Mouse (Mus musculus) kidney, postnatal 36 days (tissue): ENCODE measurements around the gene Exoc3.
A peak's percentile ranks its signal among the peaks of the same experiment; 100 is the strongest.

Experiments used
- DNase-seq, 2 experiments: peaks; one replicate each; pipeline ENCODE4 v3.0.0; 2021 to 2022; ENCODE audit warnings: mixed read lengths in 2 of 2

Exoc3 gene

GRCm38 (mm10) chr13:74208317-74208985 is at the start of gene Exoc3:
TSS of gene Exoc3 (minus strand) at chr13:74208732.
- peak; percentile 92 to 96 for DNase-seq

- DNase-seq = peak in 1 of 2 experiments; percentile 13
Measured at GRCm38 (mm10) chr13:74246494-74246893, 38.0 kb upstream of the Exoc3 start.

GRCm38 (mm10) chr13:74245899-74246231 is 37.3 kb upstream of the Exoc3 start:
- no peak for DNase-seq

DNA sequence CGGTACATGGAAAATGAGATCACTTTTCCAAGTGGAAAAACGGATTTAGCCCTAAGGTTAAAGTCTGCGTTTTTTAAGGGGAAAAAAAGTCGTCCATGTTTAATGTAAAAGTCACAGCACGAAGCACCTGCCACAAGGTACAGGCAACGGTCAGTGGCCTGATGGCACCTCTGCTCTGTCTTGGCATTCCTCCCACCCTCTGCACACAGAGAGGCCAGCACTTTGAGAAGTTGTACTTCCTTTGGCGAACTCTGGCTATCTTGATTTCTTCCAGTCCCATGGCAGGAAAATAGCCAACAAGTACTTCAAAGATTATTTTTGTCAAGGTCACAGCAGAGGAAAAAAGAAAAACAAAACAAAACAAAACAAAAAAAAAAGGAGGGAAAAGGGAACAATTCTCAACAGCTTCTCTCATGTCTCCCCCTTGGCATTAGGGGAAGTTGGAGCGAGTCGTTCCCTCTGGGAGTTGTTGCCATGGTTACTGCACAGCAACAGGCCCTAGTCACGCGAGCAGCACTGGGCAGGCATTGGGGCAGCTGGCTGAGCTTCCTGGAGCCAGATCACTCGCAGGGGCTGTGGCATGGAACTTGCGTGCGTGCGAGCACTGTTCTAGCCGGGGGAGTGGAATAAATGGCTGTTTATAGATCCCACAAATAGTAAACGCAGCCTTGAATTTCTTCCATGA is 36.8 kb upstream of the Exoc3 start:
- peak; percentile 67 to 72 for DNase-seq

- DNase-seq = no peak
Measured at GRCm38 (mm10) chr13:74237574-74237973, 29.0 kb upstream of the Exoc3 start.

GRCm38 (mm10) chr13:74220659-74221058 is 12.1 kb upstream of the Exoc3 start:
- no peak for DNase-seq

- no peak for DNase-seq
Measured at GRCm38 (mm10) chr13:74218441-74218840, 9.9 kb upstream of the Exoc3 start.

GRCm38 (mm10) chr13:74208986-74209345 is 434 bp upstream of the Exoc3 start:
- DNase-seq = peak; percentile 11 to 52

DNA sequence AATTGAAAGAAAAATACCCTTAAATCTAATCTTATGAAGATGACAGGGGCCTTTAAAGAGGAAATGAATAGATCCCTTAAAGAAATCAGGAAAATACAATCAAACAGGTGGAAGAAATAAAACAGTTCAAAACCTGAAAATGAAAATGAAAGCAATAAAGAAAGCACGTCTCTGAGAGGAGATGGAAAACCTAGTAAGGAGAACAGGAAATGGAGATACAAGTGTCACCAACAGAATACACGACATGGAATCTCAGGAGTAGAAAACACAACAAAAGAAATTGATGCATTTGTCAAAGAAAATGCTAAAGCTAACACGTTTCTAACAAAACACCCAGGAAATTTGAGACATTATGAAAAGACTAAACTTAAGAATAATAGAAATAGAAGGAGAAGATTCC is 12.1 kb downstream of the Exoc3 start:
- no peak for DNase-seq

GRCm38 (mm10) chr13:74192613-74193012 is 15.9 kb downstream of the Exoc3 start:
- peak; percentile 11 to 28 for DNase-seq

GRCm38 (mm10) chr13:74183011-74183695 is 25.4 kb downstream of the Exoc3 start:
- no peak for DNase-seq

DNA sequence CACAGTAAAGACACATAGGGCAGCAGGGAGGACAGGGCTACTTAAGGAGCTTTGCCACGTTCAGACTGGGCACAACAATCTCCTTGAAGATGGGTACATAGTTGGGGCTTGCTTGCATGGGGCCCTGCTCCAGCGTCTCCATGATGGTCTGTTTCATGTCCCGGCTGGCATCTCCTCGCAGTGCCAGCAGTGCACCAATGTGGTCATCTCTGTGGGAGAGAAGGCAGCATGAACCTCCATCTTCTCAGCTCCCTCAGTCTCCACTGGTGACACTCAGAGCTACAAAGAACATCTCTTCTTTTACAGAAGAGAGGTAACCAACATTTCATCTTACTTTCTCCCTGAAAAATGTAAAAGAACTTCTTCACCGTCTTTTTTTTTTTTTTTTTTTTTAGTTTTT is 36.5 kb downstream of the Exoc3 start:
- DNase-seq = no peak

- no peak for DNase-seq
Measured at GRCm38 (mm10) chr13:74169446-74170164, 38.9 kb downstream of the Exoc3 start.

- DNase-seq = no peak
Measured at GRCm38 (mm10) chr13:74167492-74167891, 41.0 kb downstream of the Exoc3 start.

DNA sequence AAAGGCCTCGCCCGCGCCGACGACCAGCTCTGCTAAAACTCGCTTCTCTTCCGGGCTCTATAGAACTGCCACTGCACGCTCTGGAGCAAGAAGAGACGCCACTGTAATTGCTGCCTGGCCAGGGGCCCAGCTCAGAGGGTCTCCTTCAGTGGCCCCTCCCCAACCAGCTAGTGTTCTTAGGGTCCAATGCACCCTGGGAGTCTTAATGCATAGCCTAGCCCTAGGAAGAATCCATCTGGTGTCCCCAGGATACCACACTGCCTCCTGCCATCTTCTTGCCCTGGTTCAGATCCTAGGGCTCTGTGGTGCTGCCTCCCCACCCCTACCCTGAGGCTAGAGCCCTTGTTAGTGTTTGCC is 41.5 kb downstream of the Exoc3 start:
- DNase-seq = no peak

GRCm38 (mm10) chr13:74166348-74167056 is 42.0 kb downstream of the Exoc3 start:
- peak in 1 of 2 experiments; percentile 49 for DNase-seq

- no peak for DNase-seq
Measured at GRCm38 (mm10) chr13:74147327-74147726, 61.2 kb downstream of the Exoc3 start.

GRCm38 (mm10) chr13:74145983-74146622 is 62.4 kb downstream of the Exoc3 start:
- DNase-seq = no peak

GRCm38 (mm10) chr13:74144120-74144884 is 64.2 kb downstream of the Exoc3 start:
- DNase-seq = peak; percentile 65 to 85

GRCm38 (mm10) chr13:74143282-74143681 is 65.2 kb downstream of the Exoc3 start:
- peak in 1 of 2 experiments; percentile 55 for DNase-seq

DNA sequence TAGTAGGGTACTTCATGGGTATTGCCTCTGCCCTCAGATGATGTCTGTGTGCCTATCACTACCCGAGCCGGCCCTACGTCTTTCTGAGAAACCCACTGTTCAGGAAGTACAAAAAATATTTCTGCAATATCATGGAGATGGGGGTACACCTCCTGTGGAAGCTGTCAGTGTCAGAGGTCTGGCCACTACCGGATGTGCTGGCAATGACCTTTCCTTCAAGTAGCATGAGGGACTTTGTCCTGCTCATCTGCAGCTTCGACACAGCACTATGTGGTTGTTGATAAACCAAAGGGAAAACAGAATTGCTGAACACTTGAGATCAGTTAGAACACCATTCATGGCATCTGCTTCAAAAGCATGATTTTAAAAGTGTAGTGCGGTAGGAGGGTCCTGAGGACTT is 67.7 kb downstream of the Exoc3 start:
- DNase-seq = peak; percentile 53 to 70
